Mouse (Mus musculus): ENCODE results near the gene Krtap5-4.

- no peak for TF ChIP-seq CTCF (IDR thresholded peaks at IDR 0.05; ENCODE audit: control insufficient read depth, insufficient read depth, insufficient read length)
- peak; percentile 87 for TF ChIP-seq MYOD1 (IDR thresholded peaks at IDR 0.05; ENCODE audit: control insufficient read depth, insufficient read length, low read depth)
- TF ChIP-seq USF1 (IDR thresholded peaks at IDR 0.05; ENCODE audit: low read depth), result no peak
- no peak for TF ChIP-seq MAX (IDR thresholded peaks at IDR 0.05)
Observed at GRCm38 (mm10) chr7:142303249-142303648, at the start of gene Krtap5-4.
